Mouse (Mus musculus): ENCODE measurements around the gene Carnmt1.
A peak's percentile ranks its signal among the peaks of the same experiment; 100 is the strongest.

Gene Carnmt1

GRCm38 (mm10) chr19:18720337-18720736 is 49.8 kb downstream of the Carnmt1 start:
- DNase-seq, result peak in 1 of 2 experiments; percentile 50

- no peak for DNase-seq
These were observed 54.6 kb downstream of the Carnmt1 start for GRCm38 (mm10) chr19:18725186-18725585.

- DNase-seq, result no peak
These were observed 59.7 kb downstream of the Carnmt1 start for GRCm38 (mm10) chr19:18730255-18730654.

- DNase-seq, result no peak
These were observed 60.5 kb downstream of the Carnmt1 start for GRCm38 (mm10) chr19:18731077-18731476.

- no peak for DNase-seq
These were observed 65.3 kb downstream of the Carnmt1 start for GRCm38 (mm10) chr19:18735901-18736300.

GRCm38 (mm10) chr19:18739146-18739545 is 68.6 kb downstream of the Carnmt1 start:
- DNase-seq, result no peak

- DNase-seq, result no peak
These were observed 73.4 kb downstream of the Carnmt1 start for GRCm38 (mm10) chr19:18743946-18744345.

- DNase-seq, result no peak
These were observed 76.2 kb downstream of the Carnmt1 start for GRCm38 (mm10) chr19:18746576-18747340.

GRCm38 (mm10) chr19:18747379-18747778 is 76.8 kb downstream of the Carnmt1 start:
- DNase-seq, result no peak

- DNase-seq, result peak; percentile 33 to 68
These were observed 79.2 kb downstream of the Carnmt1 start, which contains the start of gene Trpm6 for GRCm38 (mm10) chr19:18749598-18750339. Gene Trpm6, plus strand, starts transcription at chr19:18749983.
